Mouse (Mus musculus) frontal cortex, postnatal 10 days (tissue): ENCODE data around the gene Ppp2r5e.

Experiments
- DNase-seq, 2 experiments: peaks; one replicate each; pipeline ENCODE4 v3.0.0; 2022; ENCODE audit warnings: low spot score in 2 of 2, mixed read lengths in 1 of 2

Gene Ppp2r5e

GRCm38 (mm10) chr12:75596154-75597002 lies at the start of gene Ppp2r5e:
TSS of gene Ppp2r5e (minus strand) at chr12:75596245.
- peak; percentile 98 to 99 for DNase-seq

GRCm38 (mm10) chr12:75645780-75646179 lies 49.7 kb upstream of the Ppp2r5e start:
- no peak for DNase-seq

GRCm38 (mm10) chr12:75641726-75642125 lies 45.7 kb upstream of the Ppp2r5e start:
- DNase-seq = no peak

GRCm38 (mm10) chr12:75638345-75638744 lies 42.3 kb upstream of the Ppp2r5e start:
- DNase-seq = no peak

GRCm38 (mm10) chr12:75637103-75637502 lies 41.1 kb upstream of the Ppp2r5e start:
- no peak for DNase-seq

GRCm38 (mm10) chr12:75635771-75636430 lies 39.9 kb upstream of the Ppp2r5e start:
- DNase-seq = no peak

GRCm38 (mm10) chr12:75629618-75630017 lies 33.6 kb upstream of the Ppp2r5e start:
- no peak for DNase-seq

GRCm38 (mm10) chr12:75623292-75623691 lies 27.2 kb upstream of the Ppp2r5e start:
- DNase-seq = no peak

GRCm38 (mm10) chr12:75622835-75623234 lies 26.8 kb upstream of the Ppp2r5e start:
- no peak for DNase-seq

- DNase-seq = no peak
Observed at GRCm38 (mm10) chr12:75616841-75617240, 20.8 kb upstream of the Ppp2r5e start.

- DNase-seq = no peak
Observed at GRCm38 (mm10) chr12:75616158-75616791, 20.2 kb upstream of the Ppp2r5e start.

- DNase-seq = no peak
Observed at GRCm38 (mm10) chr12:75615556-75615955, 19.5 kb upstream of the Ppp2r5e start.

- no peak for DNase-seq
Observed at GRCm38 (mm10) chr12:75612711-75613110, 16.7 kb upstream of the Ppp2r5e start.

- no peak for DNase-seq
Observed at GRCm38 (mm10) chr12:75599490-75599889, 3.4 kb upstream of the Ppp2r5e start.

- no peak for DNase-seq
Observed at GRCm38 (mm10) chr12:75598988-75599387, 2.9 kb upstream of the Ppp2r5e start.

GRCm38 (mm10) chr12:75597707-75598106 lies 1.7 kb upstream of the Ppp2r5e start:
- DNase-seq = no peak

GRCm38 (mm10) chr12:75595291-75596153 lies 523 bp downstream of the Ppp2r5e start:
- peak; percentile 20 to 44 for DNase-seq

GRCm38 (mm10) chr12:75594404-75594803 lies 1.6 kb downstream of the Ppp2r5e start:
- DNase-seq = no peak

GRCm38 (mm10) chr12:75593817-75594216 lies 2.2 kb downstream of the Ppp2r5e start:
- DNase-seq = no peak

GRCm38 (mm10) chr12:75587501-75587900 lies 8.5 kb downstream of the Ppp2r5e start:
- DNase-seq = no peak

GRCm38 (mm10) chr12:75583776-75584175 lies 12.3 kb downstream of the Ppp2r5e start:
- DNase-seq = no peak

GRCm38 (mm10) chr12:75579076-75579475 lies 17.0 kb downstream of the Ppp2r5e start:
- no peak for DNase-seq
